Mouse (Mus musculus): ENCODE results near the gene Prmt3. TPM values are rescaled to one million over a fixed set of nuclear protein-coding genes. Genes with fewer than 3 reads are reported as not detected.

Prmt3 gene
- polyA plus RNA-seq, 2 experiments: 35.6 to 50.4 TPM

DNA sequence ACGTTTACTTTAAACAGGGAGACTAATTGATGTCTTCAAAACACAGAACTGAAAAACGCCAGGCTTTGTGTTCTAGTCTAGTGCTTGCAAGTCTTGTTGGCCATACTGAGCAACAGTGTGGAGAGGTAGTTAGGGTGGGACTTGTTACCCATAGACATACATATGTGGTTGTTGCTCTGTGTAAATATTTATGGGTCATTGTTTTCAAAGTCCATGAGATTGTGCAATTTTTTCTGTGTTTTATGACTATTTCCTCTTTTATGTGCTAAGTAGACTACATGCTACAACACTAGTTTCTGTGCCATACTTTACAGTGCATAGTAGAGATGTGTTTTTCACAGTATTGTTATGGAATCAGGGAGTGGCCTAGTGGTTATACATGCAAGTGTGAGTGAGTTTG, 16.2 kb downstream of the Prmt3 start:
- Histone ChIP-seq H3K27me3 (ENCODE audit: control insufficient read depth, insufficient read depth, low read length) (no peaks in the 10 kb centered on the region), H3K36me3 (ENCODE audit: control insufficient read depth, insufficient read depth, low read length) (peaks cover 57% of the 10 kb centered on the region), H3K9me3 (ENCODE audit: control insufficient read depth, low read length) (no peaks in the 10 kb centered on the region), H3K4me2 (replicated peaks; ENCODE audit: low read depth, low read length, severe bottlenecking) (no peak overlapping the region), H3K4me1 (ENCODE audit: control insufficient read depth, insufficient read depth, low read length) (no peaks in the 10 kb centered on the region), H3K4me3 (replicated peaks; ENCODE audit: low read length) (no peak overlapping the region), H3K9ac (ENCODE audit: low read depth, low read length, severe bottlenecking) (no peak overlapping the region), H3K27ac (replicated peaks; ENCODE audit: low read depth, low read length) (no peak overlapping the region)
- DNase-seq (ENCODE audit: low spot score) (no peak), ATAC-seq (ENCODE audit: low FRiP score, low read depth) (no peak)
- TF ChIP-seq POLR2A (IDR thresholded peaks at IDR 0.05; ENCODE audit: borderline replicate concordance, extremely low read depth, insufficient read depth, insufficient read length): no peak
- WGBS: 85% methylated on average over 2 of the region's 2 CpGs

DNA sequence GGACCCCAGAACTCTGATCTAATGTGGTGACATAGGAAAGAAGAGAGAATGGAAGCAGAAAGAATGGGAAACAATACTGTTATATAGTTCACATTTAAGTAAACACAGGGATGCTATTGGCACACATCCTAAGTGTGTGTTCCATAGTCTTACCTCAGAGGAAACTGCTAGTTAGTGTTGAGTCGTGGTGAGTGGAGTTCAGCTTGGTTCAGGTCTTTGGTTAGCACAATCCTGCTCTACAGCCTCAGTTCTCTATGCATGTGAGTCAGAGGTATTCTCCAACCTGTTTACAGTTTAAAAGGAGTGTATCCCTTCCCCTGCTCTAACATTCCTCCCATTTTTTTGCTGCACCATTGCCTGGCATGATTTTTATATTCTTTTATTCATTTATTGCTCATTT, 19.0 kb downstream of the Prmt3 start:
- Histone ChIP-seq H3K4me2 (replicated peaks; ENCODE audit: low read depth, low read length, severe bottlenecking) (no peak overlapping the region), H3K27me3 (ENCODE audit: control insufficient read depth, insufficient read depth, low read length) (no peaks in the 10 kb centered on the region), H3K4me1 (ENCODE audit: control insufficient read depth, insufficient read depth, low read length) (no peaks in the 10 kb centered on the region), H3K9me3 (ENCODE audit: control insufficient read depth, low read length) (no peaks in the 10 kb centered on the region), H3K4me3 (replicated peaks; ENCODE audit: low read length) (no peak overlapping the region), H3K27ac (replicated peaks; ENCODE audit: low read depth, low read length) (no peak overlapping the region), H3K9ac (ENCODE audit: low read depth, low read length, severe bottlenecking) (no peak overlapping the region), H3K36me3 (ENCODE audit: control insufficient read depth, insufficient read depth, low read length) (peaks cover 57% of the 10 kb centered on the region)
- WGBS: 77% methylated on average over 1 of the region's 1 CpGs
- TF ChIP-seq POLR2A (IDR thresholded peaks at IDR 0.05; ENCODE audit: borderline replicate concordance, extremely low read depth, insufficient read depth, insufficient read length): no peak
- ATAC-seq (ENCODE audit: low FRiP score, low read depth) (no peak), DNase-seq (ENCODE audit: low spot score) (no peak)

DNA sequence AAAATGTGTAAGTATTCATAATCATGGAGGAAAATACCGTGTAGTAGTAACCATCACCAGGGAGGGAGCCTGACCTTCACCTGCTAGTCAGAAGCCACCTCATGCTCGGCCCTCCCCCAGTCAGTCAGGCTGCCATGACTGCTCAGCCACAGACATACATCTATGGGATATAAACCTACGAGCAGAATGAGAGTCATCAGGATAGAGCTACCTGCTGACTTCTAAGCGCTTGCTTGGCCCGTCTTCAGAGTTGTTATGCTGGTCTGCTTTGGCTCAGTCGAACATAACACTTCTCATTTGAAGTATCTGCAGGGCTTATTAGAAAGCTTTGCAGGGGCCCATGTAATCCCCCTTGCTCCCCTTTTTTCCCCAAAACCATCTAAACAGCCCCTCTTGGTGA, 25.4 kb downstream of the Prmt3 start:
- ATAC-seq (ENCODE audit: low FRiP score, low read depth): no peak
- Histone ChIP-seq H3K27me3 (ENCODE audit: control insufficient read depth, insufficient read depth, low read length) (no peaks in the 10 kb centered on the region), H3K36me3 (ENCODE audit: control insufficient read depth, insufficient read depth, low read length) (peaks cover 61% of the 10 kb centered on the region), H3K9ac (ENCODE audit: low read depth, low read length, severe bottlenecking) (no peak overlapping the region), H3K4me2 (replicated peaks; ENCODE audit: low read depth, low read length, severe bottlenecking) (no peak overlapping the region), H3K27ac (replicated peaks; ENCODE audit: low read depth, low read length) (no peak overlapping the region), H3K9me3 (ENCODE audit: control insufficient read depth, low read length) (no peaks in the 10 kb centered on the region), H3K4me3 (replicated peaks; ENCODE audit: low read length) (no peak overlapping the region), H3K4me1 (ENCODE audit: control insufficient read depth, insufficient read depth, low read length) (no peaks in the 10 kb centered on the region)
- TF ChIP-seq POLR2A (IDR thresholded peaks at IDR 0.05; ENCODE audit: borderline replicate concordance, extremely low read depth, insufficient read depth, insufficient read length): no peak
- DNase-seq (ENCODE audit: low spot score): no peak
- WGBS: 89% methylated on average over 6 of the region's 6 CpGs

DNA sequence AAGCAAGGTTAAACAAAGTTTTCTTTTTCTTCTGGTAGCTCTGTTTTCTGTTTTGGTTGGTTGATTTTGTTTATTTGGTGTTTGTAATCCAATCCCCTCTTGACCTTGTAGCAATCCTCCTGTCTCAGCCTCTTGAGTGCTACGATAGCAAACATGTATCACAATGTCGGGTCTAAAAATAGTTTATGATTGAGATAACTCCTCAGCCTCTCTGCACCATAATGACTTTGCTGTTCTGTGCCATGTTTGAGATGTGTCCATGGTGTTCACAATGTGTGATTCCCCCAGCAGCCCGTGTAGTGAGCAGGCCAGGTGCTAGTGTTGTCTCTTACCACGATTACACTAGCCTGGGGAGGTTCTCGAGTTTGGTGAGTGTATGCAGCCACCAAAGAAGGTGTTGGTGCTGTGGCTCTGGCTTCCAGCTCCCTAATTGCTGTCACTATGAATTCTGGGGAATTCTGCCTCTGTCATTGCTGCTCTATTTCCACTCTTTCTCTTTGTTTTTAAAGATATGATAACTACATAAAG, 26.6 kb downstream of the Prmt3 start:
- no peaks in the 10 kb centered on the region for H3K9me3 ChIP-seq (ENCODE audit: control insufficient read depth, low read length)
- ATAC-seq (ENCODE audit: low FRiP score, low read depth): no peak
- no peak for DNase-seq (ENCODE audit: low spot score)
- H3K27me3 ChIP-seq (ENCODE audit: control insufficient read depth, insufficient read depth, low read length): no peaks in the 10 kb centered on the region
- H3K4me1 ChIP-seq (ENCODE audit: control insufficient read depth, insufficient read depth, low read length): no peaks in the 10 kb centered on the region
- H3K27ac ChIP-seq (replicated peaks; ENCODE audit: low read depth, low read length): no peak overlapping the region
- 67% methylated on average over 5 of the region's 5 CpGs for WGBS
- no peak for TF ChIP-seq POLR2A (IDR thresholded peaks at IDR 0.05; ENCODE audit: borderline replicate concordance, extremely low read depth, insufficient read depth, insufficient read length)
- H3K4me2 ChIP-seq (replicated peaks; ENCODE audit: low read depth, low read length, severe bottlenecking): no peak overlapping the region
- H3K4me3 ChIP-seq (replicated peaks; ENCODE audit: low read length): no peak overlapping the region
- H3K9ac ChIP-seq (ENCODE audit: low read depth, low read length, severe bottlenecking): no peak overlapping the region
- H3K36me3 ChIP-seq (ENCODE audit: control insufficient read depth, insufficient read depth, low read length): peaks cover 56% of the 10 kb centered on the region

DNA sequence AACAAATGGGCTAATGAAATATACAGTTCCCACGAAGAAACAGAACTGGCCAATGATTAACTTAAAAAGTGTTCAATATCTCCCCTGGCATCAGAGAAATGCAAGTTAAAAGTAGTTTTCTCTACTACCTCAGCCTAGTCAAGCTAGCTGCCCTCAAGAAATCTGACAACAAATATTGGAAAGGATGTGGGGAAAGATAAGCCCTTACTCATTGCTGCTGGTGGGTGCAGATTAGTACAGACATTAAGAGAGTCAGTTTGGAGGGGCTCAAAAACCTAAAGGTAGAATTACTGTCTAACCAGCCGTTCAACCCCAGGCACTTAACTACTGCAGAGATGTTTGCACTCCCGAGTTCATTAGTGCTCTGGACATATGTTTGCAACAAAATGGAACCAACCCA, 27.5 kb downstream of the Prmt3 start:
- Histone ChIP-seq H3K9me3 (ENCODE audit: control insufficient read depth, low read length) (no peaks in the 10 kb centered on the region), H3K4me3 (replicated peaks; ENCODE audit: low read length) (no peak overlapping the region), H3K27ac (replicated peaks; ENCODE audit: low read depth, low read length) (no peak overlapping the region), H3K4me2 (replicated peaks; ENCODE audit: low read depth, low read length, severe bottlenecking) (no peak overlapping the region), H3K9ac (ENCODE audit: low read depth, low read length, severe bottlenecking) (no peak overlapping the region), H3K4me1 (ENCODE audit: control insufficient read depth, insufficient read depth, low read length) (no peaks in the 10 kb centered on the region), H3K27me3 (ENCODE audit: control insufficient read depth, insufficient read depth, low read length) (no peaks in the 10 kb centered on the region), H3K36me3 (ENCODE audit: control insufficient read depth, insufficient read depth, low read length) (peaks cover 50% of the 10 kb centered on the region)
- ATAC-seq (ENCODE audit: low FRiP score, low read depth) (no peak), DNase-seq (ENCODE audit: low spot score) (no peak)
- WGBS: 47% methylated on average over 3 of the region's 3 CpGs
- TF ChIP-seq POLR2A (IDR thresholded peaks at IDR 0.05; ENCODE audit: borderline replicate concordance, extremely low read depth, insufficient read depth, insufficient read length): no peak
